Mouse (Mus musculus) megakaryocyte, embryonic 14.5 days (primary cell): Measurements from ENCODE around the gene Gpatch1.

Experiments used
- FLI1 ChIP-seq: IDR thresholded peaks from 2 replicates; pipeline ENCODE4 v1.6.1; 2012; ENCODE audit warnings: low read length, inconsistent platforms, mixed read lengths
- GATA1 ChIP-seq: IDR thresholded peaks from 3 replicates; pipeline ENCODE4 v1.6.1; 2012; ENCODE audit warnings: mixed read lengths, low read length, inconsistent platforms, borderline replicate concordance

DNA sequence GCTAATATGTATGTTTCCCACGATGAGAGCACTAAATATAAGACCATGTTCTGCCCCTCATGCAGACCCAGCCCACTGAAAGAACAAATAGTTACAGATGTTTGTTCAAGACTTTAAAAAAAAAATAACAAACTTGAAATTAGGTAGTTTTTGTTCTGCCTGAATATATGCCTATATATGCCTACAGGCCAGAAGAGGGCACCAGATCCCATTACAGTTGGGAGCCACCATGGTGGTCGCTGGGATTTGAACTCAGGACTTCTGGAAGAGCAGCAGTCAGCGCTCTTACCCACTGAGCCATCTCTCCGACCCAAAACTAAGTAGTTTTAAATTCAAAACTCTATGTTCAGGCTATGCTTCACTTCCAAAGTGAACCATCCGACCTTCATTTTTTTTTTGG lies 20.4 kb downstream of the Gpatch1 start:
- TF ChIP-seq GATA1 = no peak
- TF ChIP-seq FLI1 = no peak
